Mouse (Mus musculus) mouse trophoblast stem cell (cell line): ENCODE results near the gene Theg.

Source experiments
- in situ Hi-C, 2 experiments: fragments of 300-500 bp; cut with MseI, MboI; formaldehyde crosslinking; loops; 2 replicates in 1 of 2; 3 replicates in 1 of 2; pipeline ENCODE4 v1.15.1; 2025

Gene Theg

DNA sequence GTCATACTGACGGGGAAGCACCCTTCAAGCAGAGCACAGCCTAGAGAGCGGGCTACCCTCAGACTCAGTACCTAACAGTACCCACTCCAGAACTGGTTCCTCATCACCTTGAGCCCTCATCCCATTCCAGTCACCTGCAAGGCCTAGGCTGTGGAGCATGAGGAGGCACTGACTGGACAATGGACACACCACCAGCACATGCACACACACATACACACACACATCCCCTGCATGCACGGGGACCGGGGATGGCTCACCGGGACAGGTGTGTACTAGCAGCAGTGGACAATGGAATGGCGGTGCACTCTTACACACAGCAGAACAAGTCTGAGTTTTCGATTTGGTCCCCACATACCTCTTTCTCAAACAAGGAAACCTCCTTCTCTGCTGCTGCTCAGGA, 49.9 kb downstream of the Theg start:
- in situ Hi-C loops = no loop called here

DNA sequence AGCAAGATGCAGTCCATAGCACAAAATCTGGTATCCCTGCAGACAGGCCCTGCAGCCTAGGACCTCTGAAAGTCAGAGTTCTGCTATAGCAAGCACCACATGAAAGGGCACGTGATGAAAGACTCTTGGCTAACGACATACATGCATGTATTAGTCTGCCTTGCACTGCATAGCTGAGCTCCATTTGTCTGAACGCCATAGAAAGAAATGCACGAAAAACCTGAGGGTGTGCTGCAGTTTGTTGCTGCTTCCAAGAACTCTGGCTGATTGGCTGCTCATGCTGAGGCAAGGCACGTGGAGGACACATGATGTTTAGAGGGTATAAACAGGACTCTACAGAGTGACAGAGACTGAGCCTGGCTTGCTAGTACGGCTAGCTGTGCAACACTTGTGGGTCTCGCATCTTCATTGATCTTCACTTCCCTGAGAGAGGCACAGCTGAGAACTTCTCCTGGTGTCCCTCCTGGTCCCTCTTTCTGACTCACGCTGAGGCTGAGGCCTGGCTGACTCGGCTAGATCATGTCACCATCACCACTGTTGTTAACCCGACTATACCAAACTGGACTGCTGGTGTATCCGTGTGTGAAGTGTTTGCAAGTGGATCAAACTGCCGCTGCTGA, 50.6 kb downstream of the Theg start:
- in situ Hi-C loops = no loop called here

DNA sequence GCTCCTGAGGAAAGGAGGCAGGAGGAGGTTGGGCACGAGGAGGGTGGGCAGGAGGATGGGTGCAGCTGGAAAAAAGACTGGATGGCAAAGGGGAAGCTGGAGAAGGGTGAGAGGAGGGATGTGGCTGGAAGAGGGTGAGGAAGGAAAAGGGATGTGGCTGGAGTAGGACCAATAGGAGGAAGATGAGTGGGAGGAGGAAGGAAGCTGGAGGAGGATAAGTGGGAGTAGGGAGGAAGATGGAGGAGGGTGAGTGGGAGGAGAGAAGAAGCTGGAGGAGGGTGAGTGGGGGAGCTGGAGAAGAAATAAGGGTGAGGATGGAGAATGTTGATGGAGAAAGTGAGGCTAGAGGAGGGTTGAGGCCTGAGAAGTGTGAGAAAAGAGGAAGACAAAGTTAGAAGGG, 51.7 kb downstream of the Theg start:
- in situ Hi-C loops = no loop called here

DNA sequence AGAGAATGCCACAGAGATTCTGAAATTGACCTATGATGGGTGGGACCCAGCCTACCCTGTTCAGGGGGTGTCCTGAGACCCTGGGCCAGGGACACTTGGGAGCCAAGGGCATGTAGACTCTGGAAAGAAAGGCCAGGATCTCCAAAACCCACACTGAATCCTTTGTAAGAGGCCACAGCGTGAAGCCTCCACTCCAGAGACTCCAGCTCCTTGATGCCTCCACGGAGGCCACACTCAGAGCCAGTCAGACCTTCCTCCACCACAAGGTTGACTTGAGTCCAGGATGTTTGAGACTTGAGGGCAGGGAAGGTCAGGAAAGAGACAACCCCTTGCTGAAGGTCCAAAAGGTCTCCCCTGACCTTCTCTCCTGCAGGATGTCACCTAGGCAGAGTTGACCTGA, 52.7 kb downstream of the Theg start:
- in situ Hi-C loops = no loop called here

DNA sequence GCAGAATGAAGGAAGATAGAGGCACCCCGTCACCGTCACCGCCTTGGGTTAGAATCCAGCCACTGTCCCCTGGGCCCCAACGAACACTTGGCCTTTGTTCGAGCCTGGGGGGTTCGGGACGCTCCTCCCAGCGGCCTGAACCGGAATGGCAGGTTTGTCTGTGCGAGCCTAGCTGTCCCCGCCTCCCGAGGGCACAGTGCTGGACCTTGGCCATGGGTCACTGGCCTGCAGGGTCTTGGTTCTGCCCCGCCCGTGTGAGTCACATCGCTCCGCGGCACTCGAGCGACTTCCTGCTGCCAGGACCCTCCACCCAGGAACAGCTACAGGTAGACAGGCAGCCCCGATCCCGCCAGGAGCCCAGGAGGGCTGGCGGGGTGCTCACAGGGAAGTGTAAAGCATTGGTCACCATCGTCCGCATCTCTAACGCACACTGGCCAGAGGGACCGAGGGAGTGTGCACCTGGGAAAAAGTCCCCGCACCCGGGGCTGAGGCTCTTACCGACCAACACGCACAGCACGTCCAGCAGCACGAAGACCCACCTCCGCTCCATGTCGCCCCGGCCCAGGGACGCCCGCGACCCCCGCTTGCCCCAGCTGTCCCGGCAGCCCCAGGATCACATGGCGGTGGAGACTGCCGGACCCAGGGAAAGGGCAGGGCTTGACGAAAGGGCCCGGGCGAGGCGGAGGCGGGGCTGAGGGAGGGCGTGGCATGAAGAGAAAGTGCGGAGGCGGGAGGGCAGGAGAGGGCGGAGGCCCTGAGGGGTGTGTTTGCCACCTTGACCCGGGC, 53.8 kb downstream of the Theg start, which contains the start of gene Plpp2:
Gene Plpp2 (minus strand): TSS at position 671 of the 786 bp plus-strand sequence.
- in situ Hi-C loops = no loop called here

DNA sequence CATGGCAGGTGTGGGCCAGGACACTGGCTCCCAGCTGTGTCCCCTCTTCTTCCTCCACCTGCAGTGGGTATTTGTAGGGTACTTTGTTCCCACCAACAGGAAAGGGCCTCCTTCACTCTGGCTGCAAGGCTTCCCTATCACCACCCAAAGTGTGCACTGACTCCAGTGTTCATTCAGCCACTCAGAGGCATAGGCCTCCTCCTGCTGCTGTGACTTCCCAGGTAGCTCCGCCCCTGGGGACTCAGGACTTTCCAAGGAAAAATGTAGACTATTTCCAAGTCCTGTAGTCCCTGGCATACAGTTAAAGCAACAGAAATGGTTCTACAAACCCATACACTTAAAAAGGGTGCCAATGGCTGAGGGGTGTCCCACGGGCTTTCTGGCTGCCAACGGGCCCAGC, 54.5 kb downstream of the Theg start:
- in situ Hi-C loops = no loop called here

DNA sequence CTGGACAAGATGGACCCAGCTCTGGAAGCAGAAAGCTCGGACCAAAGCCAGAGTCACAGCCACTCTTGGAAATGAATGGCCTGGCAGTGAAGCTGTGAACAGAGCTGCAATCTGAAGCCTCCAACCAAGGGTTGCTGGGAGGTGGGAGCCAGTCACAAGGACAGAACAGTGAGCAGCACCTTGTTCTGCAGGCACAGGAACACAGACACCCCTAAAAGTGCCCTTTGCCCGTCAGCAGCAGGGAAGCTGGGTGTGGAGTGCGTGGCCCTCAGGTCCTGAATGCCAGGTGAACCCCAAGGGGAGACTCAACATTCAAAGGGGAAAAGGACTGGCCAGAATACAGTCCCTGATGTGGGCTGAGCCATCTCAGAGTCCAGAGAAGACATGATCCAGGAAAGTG, 55.5 kb downstream of the Theg start:
- in situ Hi-C loops = no loop called here

DNA sequence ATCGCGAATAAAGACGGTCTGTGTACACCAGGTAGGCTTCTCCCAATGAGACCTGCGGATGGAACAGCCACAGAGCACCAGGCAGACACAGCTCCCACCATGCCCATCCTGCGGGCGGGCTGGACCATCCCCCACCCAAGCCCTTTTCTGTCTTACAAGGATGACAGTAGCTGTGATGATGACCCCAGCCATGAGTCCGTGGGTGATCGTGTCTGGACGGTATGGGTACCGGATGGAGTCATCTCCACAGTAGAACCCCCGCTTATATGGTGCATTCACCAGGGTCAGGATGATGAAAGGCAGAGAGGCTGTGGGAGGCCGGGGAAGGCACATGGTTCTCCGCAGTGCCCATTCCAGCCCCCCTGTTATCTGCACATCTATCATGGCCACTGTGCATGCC, 56.4 kb downstream of the Theg start:
- in situ Hi-C loops = no loop called here

DNA sequence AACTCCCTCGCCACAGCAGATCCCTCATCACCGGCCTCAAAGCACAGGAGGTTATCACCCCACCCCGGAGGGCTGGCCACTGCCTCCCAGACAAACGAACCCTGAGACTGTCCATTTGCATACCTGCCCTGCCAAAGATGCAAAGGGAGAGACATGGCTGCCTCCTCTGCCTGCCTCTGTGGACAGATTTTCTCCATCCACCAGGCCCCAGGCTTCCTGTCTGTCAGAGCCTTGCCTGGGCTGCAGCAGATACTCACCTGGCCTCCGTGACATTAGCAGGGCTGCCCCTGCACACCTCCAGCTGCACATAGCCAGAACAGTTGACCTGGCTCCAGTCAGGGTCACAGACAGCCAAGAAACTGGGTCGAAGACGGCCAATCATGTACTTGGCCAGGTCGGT, 56.9 kb downstream of the Theg start:
- in situ Hi-C loops = no loop called here

DNA sequence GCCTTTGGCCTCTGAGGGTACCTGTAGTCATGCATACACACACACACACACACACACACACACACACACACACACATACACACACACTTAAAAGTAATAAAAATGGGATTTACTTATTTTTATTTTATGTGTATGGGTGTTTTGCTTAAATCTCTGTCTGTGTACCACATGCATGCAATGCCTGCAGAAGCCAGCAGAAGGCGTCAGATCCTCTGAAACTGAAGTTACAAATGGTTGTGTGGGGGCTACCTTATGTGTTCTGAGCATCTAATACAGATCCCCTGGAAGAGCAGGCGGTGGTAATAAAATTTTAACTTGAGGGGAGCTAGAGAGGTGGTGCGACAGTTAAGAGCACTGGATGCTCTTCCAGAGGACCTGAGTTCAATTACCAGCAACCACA, 59.0 kb downstream of the Theg start:
- in situ Hi-C loops = no loop called here

DNA sequence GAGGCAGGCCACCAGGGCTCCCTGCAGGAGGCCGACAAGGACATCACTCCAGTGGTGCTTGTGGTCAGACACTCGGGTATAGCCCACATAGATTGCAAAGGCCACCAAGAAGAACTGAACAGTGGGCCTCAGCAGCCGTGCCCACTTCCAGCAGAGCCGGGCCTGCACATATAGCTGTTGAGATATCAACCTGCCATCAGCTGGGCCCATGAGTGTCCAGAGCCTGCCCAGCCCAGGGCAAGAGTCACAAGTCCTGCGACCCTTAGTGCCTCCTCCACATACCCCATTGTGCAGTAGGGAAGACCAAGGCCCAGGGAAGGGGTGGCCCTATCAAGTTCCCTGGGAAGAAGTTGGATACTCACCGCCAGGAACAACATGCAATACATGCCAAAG, 59.7 kb downstream of the Theg start:
- in situ Hi-C loops = no loop called here

DNA sequence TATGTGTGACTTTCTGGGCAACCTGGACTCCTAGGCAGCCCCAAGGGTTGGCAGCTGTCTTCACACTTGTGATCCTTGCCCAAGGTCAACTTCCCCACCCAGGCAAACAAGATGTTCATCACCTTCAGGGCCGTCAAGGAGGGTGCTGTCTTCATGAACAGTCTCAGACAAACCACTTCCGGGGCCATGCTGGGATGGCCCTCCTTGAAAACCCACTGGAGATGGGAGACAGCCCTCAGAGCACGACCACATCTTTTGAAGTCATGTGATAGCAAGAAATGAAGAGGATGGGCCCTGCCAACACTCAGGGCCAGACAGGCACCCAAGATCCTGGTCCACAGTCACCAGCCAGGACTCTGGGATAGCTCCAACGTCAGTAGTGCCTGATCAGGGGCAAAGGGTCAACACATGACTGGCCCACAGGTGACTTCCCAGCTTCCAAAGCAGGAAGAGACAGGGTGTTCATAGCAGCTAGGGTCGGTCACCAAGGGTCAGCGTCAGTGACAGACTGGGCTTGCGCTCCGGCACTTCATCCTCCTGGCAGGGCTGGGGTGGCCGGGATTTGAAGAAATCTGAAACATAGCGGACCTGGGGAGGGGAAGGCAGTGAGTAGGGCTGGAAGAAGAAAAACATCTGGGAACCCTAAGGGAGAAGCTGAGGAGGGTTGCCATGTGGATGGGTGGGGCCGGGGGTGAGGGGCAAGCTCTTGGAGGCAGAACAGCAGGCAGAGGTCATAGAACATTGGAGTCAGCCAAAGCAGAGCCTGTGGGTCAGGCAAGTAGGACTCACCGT, 60.3 kb downstream of the Theg start:
- in situ Hi-C loops = no loop called here
